Mouse (Mus musculus) kidney, adult 2 months (tissue): Measurements from ENCODE around the gene D430041D05Rik.

Source experiments
- CTCF ChIP-seq: fragments of 200-500 bp; conservative IDR thresholded peaks from 2 replicates; pipeline ENCODE4 v1.5.1; 2011; ENCODE audit warnings: low read depth, mild to moderate bottlenecking, control low read depth, low read length, moderate library complexity, mixed read lengths; ENCODE audit not compliant: insufficient read depth, insufficient read length
- POLR2A ChIP-seq: fragments of 200-500 bp; IDR thresholded peaks from one replicate; pipeline ENCODE4 v1.6.1; 2011; ENCODE audit warnings: low read depth, low read length, control low read depth

GRCm38 (mm10) chr2:104412496-104412895 is 1.7 kb upstream of the D430041D05Rik start:
- no peak for TF ChIP-seq CTCF
- TF ChIP-seq POLR2A, result no peak
